Mouse (Mus musculus) liver, embryonic 14.5 days (tissue): ENCODE measurements around the gene Abhd4. TPM values are rescaled to one million over a fixed set of nuclear protein-coding genes. Genes with fewer than 3 reads are reported as not detected.

Source experiments
- ATAC-seq: fragments of 200-750 bp; cut with Nextera tagmentation; 2 replicates; pipeline ENCODE4 v1.8.0; 2017; ENCODE audit warnings: moderate number of reproducible peaks, mild to moderate bottlenecking, moderate library complexity; ENCODE audit not compliant: insufficient read depth
- DNase-seq, 3 experiments: peaks; one replicate each; pipeline ENCODE4 v3.0.0-alpha.2; 2012 to 2013; ENCODE audit warnings: low read depth in 3 of 3, low spot score in 3 of 3
- H3K27ac ChIP-seq: fragments of 300-500 bp; sonication (generic); 2 replicates; pipeline ENCODE4 v1.5.1; 2014; ENCODE audit warnings: moderate library complexity, mild to moderate bottlenecking, control low read depth, inconsistent platforms
- H3K27me3 ChIP-seq: fragments of 300-500 bp; sonication (generic); 2 replicates; pipeline ENCODE4 v1.6.1; 2014; ENCODE audit warnings: mild to moderate bottlenecking, low read length, moderate library complexity; ENCODE audit not compliant: control insufficient read depth, insufficient read depth
- H3K36me3 ChIP-seq: fragments of 300-500 bp; sonication (generic); replicated peaks from 2 replicates; pipeline ENCODE4 v1.6.1; 2014; ENCODE audit warnings: low read depth; ENCODE audit not compliant: control insufficient read depth, insufficient read depth
- H3K4me1 ChIP-seq, 2 experiments: fragments of 200-500 bp in 1 of 2; fragments of 300-500 bp in 1 of 2; sonication (generic) in 1 of 2; replicated peaks; 2 replicates each; pipeline ENCODE4 v1.6.1; 2012 to 2014; ENCODE audit warnings: antibody characterized with exemption in 1 of 2, inconsistent platforms in 1 of 2, low read length in 1 of 2; ENCODE audit not compliant: control insufficient read depth in 2 of 2, insufficient read depth in 2 of 2
- H3K4me2 ChIP-seq: fragments of 300-500 bp; sonication (generic); 2 replicates; pipeline ENCODE4 v1.6.1; 2014; ENCODE audit warnings: low read depth, mild to moderate bottlenecking, control low read depth, moderate library complexity
- H3K4me3 ChIP-seq, 2 experiments: fragments of 200-500 bp in 1 of 2; fragments of 300-500 bp in 1 of 2; sonication (generic) in 1 of 2; 2 replicates each; pipeline ENCODE4 v1.5.1; 2012 to 2014; ENCODE audit warnings: low read depth in 2 of 2, low read length in 2 of 2, mild to moderate bottlenecking in 2 of 2, control low read depth in 1 of 2, inconsistent platforms in 1 of 2, moderate library complexity in 1 of 2; ENCODE audit not compliant: insufficient read depth in 1 of 2
- H3K9ac ChIP-seq: fragments of 300-500 bp; sonication (generic); replicated peaks from 2 replicates; pipeline ENCODE4 v1.6.1; 2014; ENCODE audit warnings: mild to moderate bottlenecking, control low read depth, moderate library complexity
- H3K9me3 ChIP-seq: fragments of 300-500 bp; sonication (generic); 2 replicates; pipeline ENCODE4 v1.6.1; 2016; ENCODE audit warnings: low read length, mixed read lengths; ENCODE audit not compliant: control insufficient read depth
- CTCF ChIP-seq: IDR thresholded peaks from 2 replicates; pipeline ENCODE4 v1.5.1; 2016; ENCODE audit warnings: antibody characterized with exemption, low read depth, control low read depth
- EP300 ChIP-seq: IDR thresholded peaks from 2 replicates; pipeline ENCODE4 v1.6.1; 2016; ENCODE audit warnings: antibody characterized with exemption, low read depth
- WGBS: fragments of 180-500 bp; shearing (Covaris S2); extraction: QIAGEN DNeasy Blood & Tissue Kit; methylation state at CpG from one replicate; pipeline ENCODE4 v1.1.7; 2014; ENCODE audit not compliant: insufficient replicate concordance; 5-methylcytosine and 5-hydroxymethylcytosine counted together
- polyA plus RNA-seq, 2 experiments: library from polyadenylated mRNA; depleted of rRNA in 1 of 2; stranded (reverse) in 1 of 2; unstranded in 1 of 2; fragments of >200 nt; fragmentation: Nextera tagmentation in 1 of 2; extraction: Ambion mirVana in 1 of 2; gene quantifications; 2 replicates each; pipeline versions ENCODE4 v1.2.1 to v1.2.3; 2012 to 2014

Gene Abhd4
- polyA plus RNA-seq, 2 experiments = 6.1 to 14.9 TPM

- Histone ChIP-seq H3K4me1 (peaks cover 2 to 7% of the 10 kb centered on the region in 2 experiments; a peak in 3 of 4 replicates), H3K4me3 (no peak overlapping the region), H3K36me3 (no peaks in the 10 kb centered on the region), H3K4me2 (no peak overlapping the region), H3K27ac (no peak overlapping the region), H3K9ac (no peak overlapping the region), H3K9me3 (no peaks in the 10 kb centered on the region), H3K27me3 (no peaks in the 10 kb centered on the region; the same call in 1 of the 2 replicates)
- DNase-seq = no peak
- WGBS = 66% methylated on average over 7 of the region's 7 CpGs
- no peak for ATAC-seq
- TF ChIP-seq EP300 (no peak), CTCF (no peak)
Observed at GRCm38 (mm10) chr14:54216126-54216525, 37.9 kb upstream of the Abhd4 start.

DNA sequence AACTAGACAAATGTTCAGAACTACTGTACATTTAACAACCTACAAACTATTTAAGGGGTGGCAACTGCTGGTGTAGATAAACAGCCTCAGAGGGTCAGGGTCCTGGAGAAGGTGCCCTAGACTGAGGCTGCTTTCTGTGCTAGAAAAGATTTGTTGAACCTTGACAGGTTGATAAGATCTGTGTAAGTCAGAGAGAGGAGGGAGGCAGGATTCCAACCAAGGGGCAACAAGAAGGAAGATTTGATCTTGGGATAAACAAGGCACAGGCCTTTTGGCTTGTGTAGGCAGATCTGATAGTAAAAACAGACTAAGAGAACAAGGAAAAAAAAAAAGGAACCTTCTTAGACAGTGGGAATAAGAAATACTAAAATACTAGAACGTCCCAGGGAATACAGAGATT, 35.8 kb upstream of the Abhd4 start:
- H3K27me3 ChIP-seq = no peaks in the 10 kb centered on the region; the same call in 1 of the 2 replicates
- H3K27ac ChIP-seq = no peak overlapping the region
- no peaks in the 10 kb centered on the region for H3K36me3 ChIP-seq
- TF ChIP-seq EP300 (no peak), CTCF (no peak)
- no peak overlapping the region for H3K9ac ChIP-seq
- no peak overlapping the region for H3K4me2 ChIP-seq
- no peak for ATAC-seq
- no peak overlapping the region for H3K4me3 ChIP-seq
- 59% methylated on average over 1 of the region's 1 CpGs for WGBS
- H3K4me1 ChIP-seq = peaks cover 9 to 20% of the 10 kb centered on the region in 2 experiments
- H3K9me3 ChIP-seq = no peaks in the 10 kb centered on the region
- DNase-seq = no peak

- peaks cover 9 to 20% of the 10 kb centered on the region in 2 experiments for H3K4me1 ChIP-seq
- H3K4me3 ChIP-seq = no peak overlapping the region
- no peaks in the 10 kb centered on the region; the same call in 1 of the 2 replicates for H3K27me3 ChIP-seq
- no peaks in the 10 kb centered on the region for H3K36me3 ChIP-seq
- ATAC-seq (no peak), DNase-seq (no peak)
- WGBS = 68% methylated on average over 9 of the region's 9 CpGs
- no peak overlapping the region for H3K9ac ChIP-seq
- no peak overlapping the region for H3K4me2 ChIP-seq
- no peak for TF ChIP-seq EP300
- TF ChIP-seq CTCF = no peak
- H3K27ac ChIP-seq = no peak overlapping the region
- H3K9me3 ChIP-seq = no peaks in the 10 kb centered on the region
Observed at GRCm38 (mm10) chr14:54218721-54219120, 35.3 kb upstream of the Abhd4 start.

DNA sequence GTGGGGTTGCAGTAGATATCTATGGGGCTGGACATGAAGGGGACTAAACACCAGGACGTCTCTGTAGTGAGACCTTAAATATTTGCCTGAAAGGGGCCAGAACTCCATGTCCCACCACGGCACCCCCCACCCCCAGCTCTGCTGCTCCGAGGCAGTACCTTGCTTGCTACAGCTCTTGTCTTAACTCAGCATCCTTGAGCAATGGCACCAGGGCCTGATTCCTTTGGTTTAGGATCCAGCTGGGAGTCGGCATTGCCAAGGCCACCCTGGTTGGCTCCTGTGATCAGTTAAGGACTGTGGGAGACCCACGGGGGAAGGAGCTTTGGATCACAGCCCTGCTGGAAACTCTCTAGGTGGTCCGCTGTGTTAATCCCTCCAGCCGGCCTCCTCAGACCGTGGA, 34.7 kb upstream of the Abhd4 start:
- Histone ChIP-seq H3K27ac (no peak overlapping the region), H3K9me3 (no peaks in the 10 kb centered on the region), H3K4me3 (no peak overlapping the region), H3K27me3 (no peaks in the 10 kb centered on the region; the same call in 1 of the 2 replicates), H3K9ac (no peak overlapping the region), H3K36me3 (no peaks in the 10 kb centered on the region), H3K4me1 (peaks cover 9 to 20% of the 10 kb centered on the region in 2 experiments), H3K4me2 (no peak overlapping the region)
- 68% methylated on average over 8 of the region's 8 CpGs for WGBS
- DNase-seq = no peak
- ATAC-seq = no peak
- TF ChIP-seq EP300 (no peak), CTCF (no peak)

- Histone ChIP-seq H3K27me3 (no peaks in the 10 kb centered on the region; the same call in 1 of the 2 replicates), H3K27ac (no peak overlapping the region), H3K9ac (no peak overlapping the region), H3K4me2 (no peak overlapping the region), H3K36me3 (no peaks in the 10 kb centered on the region), H3K9me3 (no peaks in the 10 kb centered on the region), H3K4me3 (no peak overlapping the region), H3K4me1 (peaks cover 9 to 22% of the 10 kb centered on the region in 2 experiments)
- TF ChIP-seq EP300 = no peak
- TF ChIP-seq CTCF = no peak
- no peak for ATAC-seq
- 71% methylated on average over 7 of the region's 7 CpGs for WGBS
- no peak for DNase-seq
Observed at GRCm38 (mm10) chr14:54219849-54220248, 34.1 kb upstream of the Abhd4 start.
